Mouse (Mus musculus) cerebellum, adult 2 months (tissue): ENCODE results near the gene Tspo.

Source experiments
- CTCF ChIP-seq: fragments of 200-500 bp; IDR thresholded peaks from 2 replicates; pipeline ENCODE4 v1.5.1; 2011; ENCODE audit warnings: low read depth, mild to moderate bottlenecking, control low read depth, low read length, moderate library complexity, borderline replicate concordance; ENCODE audit not compliant: insufficient read depth
- POLR2A ChIP-seq: fragments of 200-500 bp; IDR thresholded peaks from 2 replicates; pipeline ENCODE4 v1.6.1; 2011; ENCODE audit warnings: low read length, control low read depth, borderline replicate concordance; ENCODE audit not compliant: insufficient read depth

- TF ChIP-seq POLR2A (no peak), CTCF (no peak)
Observed at GRCm38 (mm10) chr15:83527092-83527437, 36.3 kb upstream of the Tspo start.
